Mouse (Mus musculus): ENCODE measurements around the gene Mtmr12. TPM values are rescaled to one million over a fixed set of nuclear protein-coding genes. Genes with fewer than 3 reads are reported as not detected.

Gene Mtmr12
- total and polyA plus RNA-seq, 3 experiments, result 14.3 to 38.2 TPM; not detected in 1

- no peak overlapping the region for H3K4me3 ChIP-seq (ENCODE audit: control insufficient read depth in 1 of 2, insufficient read depth in 1 of 2, low read depth in 2 of 2, low read length in 2 of 2)
- H3K9me3 ChIP-seq (replicated peaks; ENCODE audit: insufficient read depth, low read length), result no peaks in the 10 kb centered on the region
- TF ChIP-seq CHD1 (IDR thresholded peaks at IDR 0.05; ENCODE audit: low read depth, low read length) (no peak), SIN3A (IDR thresholded peaks at IDR 0.05; ENCODE audit: low read length) (no peak), USF1 (IDR thresholded peaks at IDR 0.05; ENCODE audit: low read depth, low read length) (no peak), ETS1 (IDR thresholded peaks at IDR 0.05; ENCODE audit: low read depth, low read length) (no peak), ZC3H11A (IDR thresholded peaks at IDR 0.05; ENCODE audit: low read depth, low read length) (no peak), JUND (IDR thresholded peaks at IDR 0.05; ENCODE audit: low read depth, low read length) (no peak), POLR2AphosphoS2 (IDR thresholded peaks at IDR 0.05; ENCODE audit: low read length) (no peak), HCFC1 (IDR thresholded peaks at IDR 0.05; ENCODE audit: low read depth, low read length) (no peak), EP300 (IDR thresholded peaks at IDR 0.05; ENCODE audit: low read depth in 1 of 2, low read length in 2 of 2) (no peak), ZNF384 (IDR thresholded peaks at IDR 0.05; ENCODE audit: low read depth, low read length) (no peak), GABPA (IDR thresholded peaks at IDR 0.05; ENCODE audit: low read depth, low read length) (no peak), MXI1 (IDR thresholded peaks at IDR 0.05; ENCODE audit: low read depth, low read length) (no peak)
Measured at GRCm38 (mm10) chr15:12298231-12298737, 93.5 kb downstream of the Mtmr12 start.

GRCm38 (mm10) chr15:12301771-12302170 is 96.9 kb downstream of the Mtmr12 start:
- peak; percentile 58 for DNase-seq (ENCODE audit: low read depth, low spot score)
- H3K79me2 ChIP-seq (ENCODE audit: control insufficient read depth, insufficient read depth, low read length, poor library complexity), result no peaks in the 10 kb centered on the region
- no peaks in the 10 kb centered on the region for H3K9me3 ChIP-seq (replicated peaks; ENCODE audit: insufficient read depth, low read length)
- H3K36me3 ChIP-seq (ENCODE audit: control insufficient read depth in 1 of 2, insufficient read depth in 2 of 2, low read length in 2 of 2), result peaks cover 0 to 10% of the 10 kb centered on the region in 2 experiments; a peak in 2 of 4 replicates
- no peak overlapping the region for H3K4me3 ChIP-seq (ENCODE audit: control insufficient read depth in 1 of 2, insufficient read depth in 1 of 2, low read depth in 2 of 2, low read length in 2 of 2)
- TF ChIP-seq POLR2AphosphoS5 (IDR thresholded peaks at IDR 0.05; ENCODE audit: borderline replicate concordance, low read depth, low read length), result no peak
- no peak for TF ChIP-seq MAX (IDR thresholded peaks at IDR 0.05; ENCODE audit: low read length)
- no peak for TF ChIP-seq ETS1 (IDR thresholded peaks at IDR 0.05; ENCODE audit: low read depth, low read length)
- no peak for TF ChIP-seq GATA1 (IDR thresholded peaks at IDR 0.05; ENCODE audit: low read depth, low read length)
- no peak for TF ChIP-seq MYC (IDR thresholded peaks at IDR 0.05; ENCODE audit: low read depth, low read length)
- no peak for TF ChIP-seq TCF12 (IDR thresholded peaks at IDR 0.05; ENCODE audit: low read depth, low read length)
- no peak for TF ChIP-seq POLR2A (IDR thresholded peaks at IDR 0.05; ENCODE audit: control insufficient read depth in 1 of 2, insufficient read depth in 1 of 2, low read depth in 1 of 2, low read length in 2 of 2, poor library complexity in 1 of 2)
- no peak for TF ChIP-seq RCOR1 (IDR thresholded peaks at IDR 0.05; ENCODE audit: low read depth, low read length)
- no peak for TF ChIP-seq ZMIZ1 (IDR thresholded peaks at IDR 0.05; ENCODE audit: low read depth, low read length)
- TF ChIP-seq UBTF (IDR thresholded peaks at IDR 0.05; ENCODE audit: borderline replicate concordance, insufficient read depth, low read depth, low read length), result no peak
- no peak for TF ChIP-seq POLR2AphosphoS2 (IDR thresholded peaks at IDR 0.05; ENCODE audit: low read length)
- no peak for TF ChIP-seq SIN3A (IDR thresholded peaks at IDR 0.05; ENCODE audit: low read length)
- TF ChIP-seq SMC3 (IDR thresholded peaks at IDR 0.05; ENCODE audit: low read depth, low read length), result no peak
- no peak overlapping the region for H3K9ac ChIP-seq (ENCODE audit: control insufficient read depth, low read depth, low read length, poor library complexity, severe bottlenecking)
- no peaks in the 10 kb centered on the region for H3K27me3 ChIP-seq (ENCODE audit: control insufficient read depth in 1 of 2, insufficient read depth in 2 of 2, low read length in 2 of 2)
- H3K27ac ChIP-seq (ENCODE audit: control insufficient read depth, low read depth, low read length), result no peak overlapping the region
- H3K4me1 ChIP-seq (ENCODE audit: control insufficient read depth in 1 of 2, insufficient read depth in 2 of 2, low read length in 2 of 2), result peaks cover 7 to 8% of the 10 kb centered on the region in 2 experiments

More at GRCm38 (mm10) chr15:12298231-12298737, 93.5 kb downstream of the Mtmr12 start:
- no peaks in the 10 kb centered on the region for H3K79me2 ChIP-seq (ENCODE audit: control insufficient read depth, insufficient read depth, low read length, poor library complexity)
- no peak overlapping the region for H3K9ac ChIP-seq (ENCODE audit: control insufficient read depth, low read depth, low read length, poor library complexity, severe bottlenecking)
- H3K27ac ChIP-seq (ENCODE audit: control insufficient read depth, low read depth, low read length), result no peak overlapping the region
- no peak for DNase-seq (ENCODE audit: low read depth, low spot score)
- H3K36me3 ChIP-seq (ENCODE audit: control insufficient read depth in 1 of 2, insufficient read depth in 2 of 2, low read length in 2 of 2), result no peaks in the 10 kb centered on the region
- no peaks in the 10 kb centered on the region for H3K4me1 ChIP-seq (ENCODE audit: control insufficient read depth in 1 of 2, insufficient read depth in 2 of 2, low read length in 2 of 2)
- H3K27me3 ChIP-seq (ENCODE audit: control insufficient read depth in 1 of 2, insufficient read depth in 2 of 2, low read length in 2 of 2), result no peaks in the 10 kb centered on the region

Data from MEL (cell line).